Mouse (Mus musculus) hindbrain, embryonic 11.5 days (tissue): ENCODE results near the gene Fen1. TPM values are rescaled to one million over a fixed set of nuclear protein-coding genes. Genes with fewer than 3 reads are reported as not detected.

Source experiments
- ATAC-seq: fragments of 200-750 bp; cut with Nextera tagmentation; 2 replicates; pipeline ENCODE4 v1.8.0; 2017; ENCODE audit warnings: mild to moderate bottlenecking, moderate TSS enrichment, moderate library complexity; ENCODE audit not compliant: low FRiP score
- DNase-seq: peaks from one replicate; pipeline ENCODE4 v3.0.0-alpha.2; 2015; ENCODE audit warnings: low spot score
- H3K27ac ChIP-seq: fragments of 300-500 bp; sonication (generic); 2 replicates; pipeline ENCODE4 v1.5.1; 2014; ENCODE audit warnings: mild to moderate bottlenecking, low read depth, low read length
- H3K27me3 ChIP-seq: fragments of 300-500 bp; sonication (generic); 2 replicates; pipeline ENCODE4 v1.6.1; 2014; ENCODE audit warnings: mild to moderate bottlenecking, low read length, moderate library complexity, mixed read lengths; ENCODE audit not compliant: control insufficient read depth, insufficient read depth
- H3K36me3 ChIP-seq: fragments of 300-500 bp; sonication (generic); 2 replicates; pipeline ENCODE4 v1.6.1; 2014; ENCODE audit warnings: mild to moderate bottlenecking, low read length, moderate library complexity, mixed read lengths; ENCODE audit not compliant: control insufficient read depth, insufficient read depth
- H3K4me1 ChIP-seq: fragments of 300-500 bp; sonication (generic); replicated peaks from 2 replicates; pipeline ENCODE4 v1.6.1; 2014; ENCODE audit warnings: low read length, mixed read lengths; ENCODE audit not compliant: control insufficient read depth, insufficient read depth
- H3K4me2 ChIP-seq: fragments of 300-500 bp; sonication (generic); replicated peaks from 2 replicates; pipeline ENCODE4 v1.6.1; 2014; ENCODE audit warnings: mild to moderate bottlenecking, low read depth, low read length
- H3K4me3 ChIP-seq: fragments of 300-500 bp; sonication (generic); 2 replicates; pipeline ENCODE4 v1.5.1; 2014; ENCODE audit warnings: low read depth, low read length
- H3K9ac ChIP-seq: fragments of 300-500 bp; sonication (generic); 2 replicates; pipeline ENCODE4 v1.6.1; 2014; ENCODE audit warnings: low read depth, low read length
- H3K9me3 ChIP-seq: fragments of 300-500 bp; sonication (generic); 2 replicates; pipeline ENCODE4 v1.6.1; 2016; ENCODE audit warnings: low read length; ENCODE audit not compliant: control insufficient read depth
- WGBS: fragments of 180-500 bp; shearing (Covaris S2); extraction: QIAGEN DNeasy Blood & Tissue Kit; methylation state at CpG from one replicate; pipeline ENCODE4 v1.1.7; 2014; 5-methylcytosine and 5-hydroxymethylcytosine counted together
- polyA plus RNA-seq: library from polyadenylated mRNA; unstranded; fragments of >200 nt; fragmentation: Nextera tagmentation; extraction: Ambion mirVana; gene quantifications from 2 replicates; pipeline ENCODE4 v1.2.1, GENCODE M21; 2014

Fen1 gene
- polyA plus RNA-seq, 1 experiment from 2014 or later = 80.1 TPM

DNA sequence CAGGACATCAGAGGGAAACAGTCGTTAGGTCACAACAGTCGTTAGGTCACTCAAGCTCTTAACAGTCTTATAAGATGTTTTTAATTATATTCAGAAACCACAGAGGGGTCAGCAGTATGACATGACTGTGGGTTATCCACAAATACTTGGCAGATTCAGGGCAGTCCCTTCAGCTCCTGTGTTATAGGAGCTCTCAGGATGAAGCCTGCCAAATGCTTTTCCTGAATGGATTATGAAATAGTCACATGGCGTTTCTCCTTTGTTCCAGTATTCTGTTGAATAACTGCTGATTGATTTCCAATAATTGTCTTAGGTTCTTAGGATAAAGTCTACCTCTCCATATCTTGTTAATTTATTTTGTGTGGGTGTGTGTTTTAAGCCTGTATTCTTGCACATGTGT is 54.8 kb downstream of the Fen1 start:
- no peak for ATAC-seq
- no peak overlapping the region for H3K9ac ChIP-seq
- H3K27me3 ChIP-seq = no peaks in the 10 kb centered on the region
- H3K9me3 ChIP-seq = no peaks in the 10 kb centered on the region
- no peak overlapping the region for H3K4me2 ChIP-seq
- 82% methylated on average over 3 of the region's 3 CpGs for WGBS
- no peak for DNase-seq
- no peaks in the 10 kb centered on the region for H3K4me1 ChIP-seq
- no peaks in the 10 kb centered on the region for H3K36me3 ChIP-seq
- H3K4me3 ChIP-seq = no peak overlapping the region
- H3K27ac ChIP-seq = no peak overlapping the region

Other genes with a start within 250 kb of the Fen1 start
- gene Fth1, start 223.6 kb downstream of the Fen1 start, polyA plus RNA-seq = 1,301 and 1,416 TPM in 2 replicates
- 0.91 and 1.1 TPM in 2 replicates for gene Best1, start 202.5 kb downstream of the Fen1 start, polyA plus RNA-seq
- gene Rab3il1, start 202.5 kb downstream of the Fen1 start, polyA plus RNA-seq = 35.7 and 35.9 TPM in 2 replicates
- 5.7 and 5.8 TPM in 2 replicates for gene Fads3, start 162.6 kb downstream of the Fen1 start, polyA plus RNA-seq
- 62.9 and 63.9 TPM in 2 replicates for gene Fads2, start 102.4 kb downstream of the Fen1 start, polyA plus RNA-seq
- 139 and 153 TPM in 2 replicates for gene Fads1, start 21.3 kb downstream of the Fen1 start, polyA plus RNA-seq
- 349 and 363 TPM in 2 replicates for gene Tmem258, start 155 bp downstream of the Fen1 start, polyA plus RNA-seq
- gene Myrf, start 36.6 kb upstream of the Fen1 start, polyA plus RNA-seq = 1.3 and 1.6 TPM in 2 replicates
- 1.5 and 1.8 TPM in 2 replicates for gene Dagla, start 100.7 kb upstream of the Fen1 start, polyA plus RNA-seq
- 2.1 and 2.4 TPM in 2 replicates for gene Syt7, start 184.9 kb upstream of the Fen1 start, polyA plus RNA-seq